Mouse (Mus musculus) embryonic facial prominence, embryonic 14.5 days (tissue): ENCODE measurements around the gene 1500015O10Rik. TPM values are rescaled to one million over a fixed set of nuclear protein-coding genes. Genes with fewer than 3 reads are reported as not detected.

Source experiments
- ATAC-seq: fragments of 200-750 bp; cut with Nextera tagmentation; 2 replicates; pipeline ENCODE4 v1.8.0; 2017; ENCODE audit warnings: low read depth, moderate number of reproducible peaks, moderate TSS enrichment
- DNase-seq: peaks from one replicate; pipeline ENCODE4 v3.0.0-alpha.2; 2015; ENCODE audit warnings: low spot score
- H3K27ac ChIP-seq: fragments of 300-500 bp; sonication (generic); replicated peaks from 2 replicates; pipeline ENCODE4 v1.5.1; 2014; ENCODE audit warnings: low read depth, mild to moderate bottlenecking, low read length, moderate library complexity
- H3K27me3 ChIP-seq: fragments of 300-500 bp; sonication (generic); replicated peaks from 2 replicates; pipeline ENCODE4 v1.6.1; 2014; ENCODE audit warnings: low read length; ENCODE audit not compliant: control insufficient read depth, insufficient read depth
- H3K36me3 ChIP-seq: fragments of 300-500 bp; sonication (generic); 2 replicates; pipeline ENCODE4 v1.6.1; 2014; ENCODE audit warnings: low read length, mixed read lengths; ENCODE audit not compliant: control insufficient read depth, insufficient read depth
- H3K4me1 ChIP-seq: fragments of 300-500 bp; sonication (generic); 2 replicates; pipeline ENCODE4 v1.6.1; 2014; ENCODE audit warnings: antibody characterized with exemption, low read length; ENCODE audit not compliant: control insufficient read depth, insufficient read depth
- H3K4me2 ChIP-seq: fragments of 300-500 bp; sonication (generic); 2 replicates; pipeline ENCODE4 v1.6.1; 2014; ENCODE audit warnings: low read depth, mild to moderate bottlenecking, low read length, moderate library complexity, mixed read lengths
- H3K4me3 ChIP-seq: fragments of 300-500 bp; sonication (generic); 2 replicates; pipeline ENCODE4 v1.5.1; 2014; ENCODE audit warnings: low read depth, mild to moderate bottlenecking, low read length
- H3K9ac ChIP-seq: fragments of 300-500 bp; sonication (generic); 2 replicates; pipeline ENCODE4 v1.6.1; 2014; ENCODE audit warnings: low read depth, mild to moderate bottlenecking, low read length, moderate library complexity, mixed read lengths
- H3K9me3 ChIP-seq: fragments of 300-500 bp; sonication (generic); 2 replicates; pipeline ENCODE4 v1.6.1; 2016; ENCODE audit warnings: low read length; ENCODE audit not compliant: control insufficient read depth
- WGBS: fragments of 180-500 bp; shearing (Covaris S2); extraction: QIAGEN DNeasy Blood & Tissue Kit; methylation state at CpG from one replicate; pipeline ENCODE4 v1.1.7; 2014; 5-methylcytosine and 5-hydroxymethylcytosine counted together
- polyA plus RNA-seq: library from polyadenylated mRNA; unstranded; fragments of >200 nt; fragmentation: Nextera tagmentation; extraction: Ambion mirVana; gene quantifications from 2 replicates; pipeline ENCODE4 v1.2.1, GENCODE M21; 2014

Gene 1500015O10Rik
- 93.9 and 107 TPM in 2 replicates for polyA plus RNA-seq

DNA sequence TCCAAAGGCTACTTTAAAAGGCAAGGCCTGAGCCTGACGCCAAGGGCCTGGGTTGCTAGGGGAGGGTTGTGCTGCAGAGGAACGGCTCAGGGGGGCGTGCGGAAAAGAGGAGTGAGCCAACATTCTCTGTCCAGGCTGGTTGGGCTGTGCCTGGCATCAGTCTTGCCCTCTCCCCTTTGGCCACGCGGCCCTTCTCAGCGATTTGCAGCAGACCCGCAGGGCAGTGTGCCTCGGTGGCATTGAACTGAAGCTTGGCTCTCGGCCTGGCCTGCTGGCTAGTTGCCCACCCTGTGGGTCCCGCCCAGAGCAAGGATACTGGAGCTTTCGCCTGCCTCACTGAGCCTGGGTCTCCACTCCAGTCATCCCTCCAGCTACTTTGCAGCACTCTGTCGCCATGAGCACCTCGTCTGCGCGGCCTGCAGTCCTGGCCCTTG is at the start of gene 1500015O10Rik:
TSS of gene 1500015O10Rik (plus strand) at position 112 of the 434 bp plus-strand sequence.
- Histone ChIP-seq H3K9ac (no peak within 1 kb of the TSS), H3K27ac (peak within 1 kb of the TSS; percentile 53), H3K9me3 (no peaks in the 10 kb centered on the region), H3K4me2 (peak within 1 kb of the TSS; percentile 3; the same call in 1 of the 2 replicates), H3K4me3 (no peak within 1 kb of the TSS), H3K36me3 (no peaks in the 10 kb centered on the region), H3K27me3 (no peaks in the 10 kb centered on the region), H3K4me1 (peaks cover 4% of the 10 kb centered on the region)
- peak; percentile 59 for DNase-seq
- ATAC-seq, result peak; percentile 68
- WGBS, result 56% methylated on average over 11 of the region's 16 CpGs

DNA sequence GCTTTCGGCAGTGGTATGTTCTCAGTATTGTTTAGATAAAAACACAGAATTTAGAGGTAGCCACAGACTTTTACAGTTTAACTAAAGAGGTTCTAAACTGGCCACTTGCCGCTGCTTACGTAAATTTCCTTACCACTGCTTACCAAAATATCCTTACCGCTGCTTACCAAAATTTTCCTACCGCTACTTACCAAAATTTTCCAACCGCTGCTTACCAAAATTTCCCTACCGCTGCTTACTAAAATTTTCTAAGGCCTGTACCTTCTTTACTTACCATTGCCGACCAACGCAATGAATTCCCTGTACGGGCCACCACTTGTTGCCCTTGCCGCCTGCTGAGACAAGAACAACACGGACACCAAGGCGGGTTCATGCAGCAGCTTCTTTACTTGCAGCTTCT is 40.4 kb upstream of the 1500015O10Rik start:
- H3K4me2 ChIP-seq, result no peak overlapping the region
- H3K9me3 ChIP-seq, result peaks cover 14% of the 10 kb centered on the region
- no peak for ATAC-seq
- WGBS, result 89% methylated on average over 13 of the region's 13 CpGs
- DNase-seq, result no peak
- peaks cover 9% of the 10 kb centered on the region for H3K4me1 ChIP-seq
- no peak overlapping the region for H3K27ac ChIP-seq
- no peak overlapping the region for H3K4me3 ChIP-seq
- H3K9ac ChIP-seq, result no peak overlapping the region
- H3K36me3 ChIP-seq, result no peaks in the 10 kb centered on the region
- H3K27me3 ChIP-seq, result no peaks in the 10 kb centered on the region

DNA sequence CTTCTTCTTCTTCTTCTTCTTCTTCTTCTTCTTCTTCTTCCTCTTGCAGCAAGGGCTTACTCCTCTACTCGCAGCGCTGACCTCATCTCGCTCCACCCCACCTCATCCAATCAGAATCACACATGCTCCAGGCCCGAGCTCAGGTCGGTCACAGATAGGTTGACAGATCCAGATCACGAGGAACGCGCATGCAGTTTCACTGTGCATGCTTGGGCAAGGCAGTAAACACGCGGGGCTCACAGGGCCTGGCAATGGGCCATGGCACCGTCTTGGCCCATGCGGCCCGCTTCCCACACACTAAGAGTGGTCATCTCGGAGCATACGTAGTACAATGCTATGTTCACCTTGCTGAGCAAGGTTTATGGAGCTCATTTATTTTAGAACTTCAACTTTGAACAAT is 39.9 kb upstream of the 1500015O10Rik start:
- whole genome bisulfite sequencing, result 93% methylated on average over 15 of the region's 15 CpGs
- no peak for ATAC-seq
- Histone ChIP-seq H3K4me3 (no peak overlapping the region), H3K27me3 (no peaks in the 10 kb centered on the region), H3K36me3 (no peaks in the 10 kb centered on the region), H3K4me1 (peaks cover 12% of the 10 kb centered on the region), H3K9ac (no peak overlapping the region), H3K27ac (no peak overlapping the region), H3K9me3 (peaks cover 14% of the 10 kb centered on the region), H3K4me2 (no peak overlapping the region)
- no peak for DNase-seq

DNA sequence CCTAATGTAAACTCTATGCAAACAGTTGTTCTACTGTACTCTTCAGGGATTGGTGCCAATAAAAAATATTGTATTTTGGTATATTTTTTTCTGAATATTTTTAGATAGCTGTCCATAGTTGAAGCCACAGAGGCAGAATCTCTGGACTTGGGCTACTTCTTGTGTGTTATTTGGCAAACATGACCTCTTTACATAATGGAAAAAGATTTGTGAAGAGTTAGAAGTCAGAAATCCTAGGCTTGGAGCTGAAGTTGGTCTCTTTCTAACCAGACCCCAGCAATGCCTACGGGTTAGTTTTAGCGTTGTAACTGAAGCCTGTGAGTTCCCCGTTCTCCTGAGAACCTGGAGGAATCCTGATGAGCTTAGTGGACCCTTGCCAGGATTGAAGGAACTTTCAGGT is 36.3 kb upstream of the 1500015O10Rik start:
- Histone ChIP-seq H3K36me3 (no peaks in the 10 kb centered on the region), H3K9ac (no peak overlapping the region), H3K4me3 (no peak overlapping the region), H3K4me1 (peaks cover 20% of the 10 kb centered on the region), H3K27ac (peak overlapping the region; percentile 75), H3K9me3 (0 out of 2 replicates have a peak, but pooled peaks cover 6% of the 10 kb centered on the region), H3K4me2 (no peak overlapping the region), H3K27me3 (no peaks in the 10 kb centered on the region)
- DNase-seq (no peak), ATAC-seq (no peak)
- 54% methylated on average over 3 of the region's 3 CpGs for WGBS

DNA sequence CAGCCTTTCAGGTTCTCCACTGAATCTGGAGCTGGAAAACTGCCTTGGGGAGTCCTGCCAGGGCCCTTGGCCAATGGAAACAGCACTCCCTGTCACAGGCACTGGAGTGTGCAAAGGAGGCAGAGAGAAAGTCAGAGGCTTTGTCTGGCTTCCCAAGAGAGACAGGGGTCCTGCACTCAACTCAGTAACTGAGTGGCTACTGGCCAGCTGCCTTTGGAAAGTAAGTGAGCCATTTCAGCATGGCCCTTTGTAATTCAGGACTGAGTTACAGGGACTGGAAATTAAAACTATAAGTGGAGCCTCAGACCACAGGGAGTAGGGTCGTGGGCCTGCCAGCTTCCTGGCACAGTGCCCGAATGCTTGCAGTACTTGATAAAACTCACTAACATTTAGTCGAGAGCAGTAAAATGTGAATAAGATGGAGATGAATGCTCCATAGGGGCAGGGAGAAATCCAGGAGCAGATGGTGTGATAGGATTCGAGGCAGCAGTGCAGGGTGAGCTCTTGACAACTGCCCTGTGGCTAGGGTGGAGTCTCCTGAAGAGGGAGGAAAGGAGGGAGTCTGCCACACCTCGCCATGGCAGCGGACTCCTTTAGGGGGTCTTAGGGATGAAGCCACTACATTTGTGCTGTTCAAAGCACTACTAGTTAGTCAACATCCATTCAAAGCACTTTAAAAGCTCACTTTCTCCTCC is 35.4 kb upstream of the 1500015O10Rik start:
- Histone ChIP-seq H3K9ac (no peak overlapping the region), H3K36me3 (no peaks in the 10 kb centered on the region), H3K27me3 (no peaks in the 10 kb centered on the region), H3K4me3 (no peak overlapping the region), H3K4me2 (no peak overlapping the region), H3K27ac (peak overlapping the region; percentile 75), H3K9me3 (0 out of 2 replicates have a peak, but pooled peaks cover 6% of the 10 kb centered on the region), H3K4me1 (peaks cover 20% of the 10 kb centered on the region)
- ATAC-seq, result peak; percentile 91
- WGBS, result 13% methylated on average over 4 of the region's 6 CpGs
- DNase-seq, result peak; percentile 95

DNA sequence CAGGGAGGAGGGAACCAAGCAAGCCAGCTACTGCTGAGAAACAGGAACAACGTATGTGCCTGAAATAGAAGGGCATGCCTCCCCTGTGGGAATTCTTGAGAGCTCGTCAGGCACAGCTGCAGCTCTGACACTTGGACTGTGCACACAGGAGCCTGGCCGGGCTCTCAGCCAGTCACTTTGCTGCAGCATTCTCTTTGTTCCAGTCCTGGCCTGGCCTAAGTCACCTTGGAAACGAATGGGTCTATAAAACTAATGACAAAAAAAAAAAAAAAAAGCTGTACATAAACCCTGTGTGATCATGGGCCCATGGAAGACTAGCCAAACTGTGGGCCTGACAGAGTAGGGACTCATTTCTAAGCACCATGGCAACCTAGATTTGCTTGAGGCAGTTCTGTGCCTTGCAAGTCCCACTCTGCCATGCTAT is 31.8 kb upstream of the 1500015O10Rik start:
- Histone ChIP-seq H3K4me1 (peaks cover 20% of the 10 kb centered on the region), H3K27ac (peak overlapping the region; percentile 53), H3K4me3 (no peak overlapping the region), H3K36me3 (no peaks in the 10 kb centered on the region), H3K9ac (0 out of 2 replicates have a peak overlapping the region, but pooled peaks have one; percentile 19), H3K27me3 (no peaks in the 10 kb centered on the region), H3K4me2 (no peak overlapping the region), H3K9me3 (0 out of 2 replicates have a peak, but pooled peaks cover 6% of the 10 kb centered on the region)
- DNase-seq, result peak; percentile 93
- WGBS, result 14% methylated on average over 4 of the region's 4 CpGs
- ATAC-seq, result peak; percentile 79

DNA sequence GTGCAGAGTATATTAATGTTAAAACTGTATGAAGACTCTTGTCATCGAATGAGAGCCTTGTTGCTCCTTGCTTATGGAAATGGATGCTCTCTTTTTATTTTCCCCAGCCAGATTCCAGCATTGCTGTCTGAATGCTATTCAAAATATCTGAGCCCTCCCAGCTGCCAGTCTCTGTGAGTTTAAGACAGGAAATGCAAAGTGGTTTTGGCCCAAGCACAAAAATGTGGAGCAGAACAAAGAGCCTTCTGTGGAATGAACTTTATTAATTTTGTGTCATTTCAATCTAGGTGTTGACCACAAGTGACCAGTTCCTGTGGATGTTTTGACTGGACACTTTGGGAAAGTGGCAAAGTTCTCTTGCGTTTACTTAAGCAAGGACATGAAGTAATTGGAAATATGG is 15.6 kb upstream of the 1500015O10Rik start:
- no peaks in the 10 kb centered on the region for H3K27me3 ChIP-seq
- 73% methylated on average over 2 of the region's 2 CpGs for WGBS
- H3K9ac ChIP-seq, result no peak overlapping the region
- DNase-seq (peak; percentile 74), ATAC-seq (no peak)
- no peaks in the 10 kb centered on the region for H3K36me3 ChIP-seq
- H3K27ac ChIP-seq, result no peak overlapping the region
- H3K4me1 ChIP-seq, result no peaks in the 10 kb centered on the region; the same call in 1 of the 2 replicates
- H3K9me3 ChIP-seq, result peaks cover 4% of the 10 kb centered on the region; the same call in 1 of the 2 replicates
- no peak overlapping the region for H3K4me2 ChIP-seq
- H3K4me3 ChIP-seq, result no peak overlapping the region

DNA sequence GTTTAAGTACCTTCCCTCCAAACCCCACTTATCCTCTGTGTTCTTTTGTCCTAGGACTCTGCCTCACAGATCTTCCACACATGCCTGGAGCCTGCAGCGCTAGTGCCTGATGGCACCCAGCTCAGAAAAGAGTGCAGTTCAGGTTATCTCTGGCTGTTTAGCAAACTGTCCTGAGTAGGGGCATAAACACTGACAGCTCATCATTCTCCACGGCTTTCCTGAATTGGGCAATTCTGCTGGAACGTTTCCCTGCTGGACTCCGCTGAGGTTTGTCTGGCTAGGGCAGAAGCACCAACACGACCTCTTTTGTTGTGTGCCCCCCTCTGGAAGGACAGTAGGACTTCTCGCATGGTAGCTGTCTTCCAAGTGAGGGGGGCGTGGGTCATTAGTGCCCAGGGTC is 12.4 kb upstream of the 1500015O10Rik start:
- no peak for ATAC-seq
- Histone ChIP-seq H3K4me1 (no peaks in the 10 kb centered on the region; the same call in 1 of the 2 replicates), H3K4me3 (no peak overlapping the region), H3K27me3 (no peaks in the 10 kb centered on the region), H3K27ac (no peak overlapping the region), H3K9ac (no peak overlapping the region), H3K36me3 (no peaks in the 10 kb centered on the region), H3K4me2 (no peak overlapping the region), H3K9me3 (no peaks in the 10 kb centered on the region)
- DNase-seq, result no peak
- 65% methylated on average over 7 of the region's 7 CpGs for WGBS

DNA sequence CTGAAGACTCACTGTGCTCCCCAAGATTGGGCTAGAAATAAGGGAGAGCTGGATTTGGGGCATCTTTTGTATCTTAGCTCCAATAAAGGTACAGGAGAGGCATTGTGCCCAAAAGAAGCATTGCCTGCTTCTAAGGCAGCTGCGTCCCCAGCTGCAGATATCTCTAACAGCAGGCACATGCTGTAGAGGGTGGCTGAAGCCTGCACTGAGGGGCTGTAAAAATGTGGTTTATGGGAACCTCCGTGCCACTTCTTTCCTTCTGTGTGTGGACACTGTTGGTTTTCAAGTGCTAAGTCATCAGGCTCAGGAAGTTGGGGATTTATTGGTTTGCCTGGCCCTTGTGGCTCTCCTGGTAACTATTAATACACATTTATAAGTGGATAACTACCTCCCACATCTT is 11.6 kb upstream of the 1500015O10Rik start:
- Histone ChIP-seq H3K4me1 (no peaks in the 10 kb centered on the region; the same call in 1 of the 2 replicates), H3K9me3 (no peaks in the 10 kb centered on the region), H3K4me3 (no peak overlapping the region), H3K4me2 (no peak overlapping the region), H3K9ac (no peak overlapping the region), H3K27ac (no peak overlapping the region), H3K27me3 (no peaks in the 10 kb centered on the region), H3K36me3 (no peaks in the 10 kb centered on the region)
- WGBS, result 84% methylated on average over 2 of the region's 2 CpGs
- ATAC-seq, result no peak
- no peak for DNase-seq
